Mouse (Mus musculus): ENCODE results near the gene Chd2. TPM values are rescaled to one million over a fixed set of nuclear protein-coding genes. Genes with fewer than 3 reads are reported as not detected.

Chd2 gene
- total RNA-seq, 2 experiments from 2014 or later: 57.4 to 60.3 TPM

DNA sequence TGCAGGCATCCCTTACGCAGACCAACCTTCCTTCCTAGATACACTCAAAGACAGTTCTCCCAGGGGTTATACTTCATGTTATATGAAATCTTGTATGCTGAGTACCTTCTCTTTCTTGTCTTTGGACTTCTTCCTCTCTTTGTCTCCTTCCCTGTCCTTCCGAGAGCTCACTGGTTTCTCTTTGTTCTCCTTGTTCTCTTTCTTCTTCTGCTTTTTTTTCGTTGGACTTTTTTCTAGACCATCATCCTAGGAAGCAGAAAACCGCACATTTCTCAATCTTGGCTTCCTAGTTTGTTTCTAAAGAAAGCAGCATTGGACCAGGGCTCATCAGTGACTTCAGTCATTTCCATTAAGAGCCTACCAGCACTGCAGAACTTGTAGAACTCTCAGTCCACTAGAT lies 90.0 kb downstream of the Chd2 start:
- no peak for TF ChIP-seq CTCF (IDR thresholded peaks at IDR 0.05)
- intact Hi-C loops (cut with DNase I): no loop called here
- H3K4me3 ChIP-seq: no peak overlapping the region
- DNase-seq (ENCODE audit: extremely low spot score in 1 of 2, low spot score in 2 of 2): no peak
- H3K27ac ChIP-seq: no peak overlapping the region

DNA sequence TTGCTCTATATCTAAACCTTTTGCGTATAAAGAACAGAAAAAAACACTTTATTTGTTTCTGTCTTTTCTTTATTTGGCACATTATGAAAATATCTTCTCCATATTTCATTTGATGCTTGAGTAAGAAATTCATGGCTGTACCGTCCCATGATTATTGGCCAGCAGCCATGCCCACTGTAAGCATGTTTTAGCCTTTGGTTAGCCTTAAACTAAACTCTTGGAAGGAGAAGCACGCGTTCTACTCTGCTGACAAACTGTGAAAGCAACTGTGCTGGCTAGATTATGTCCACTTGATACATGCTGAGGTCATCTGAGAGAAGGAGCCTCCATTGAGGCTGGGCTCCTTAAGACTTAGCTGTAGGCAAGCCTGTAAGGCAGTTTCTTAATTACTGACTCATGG lies 99.4 kb downstream of the Chd2 start:
- intact Hi-C loops (cut with DNase I): loop anchor here (5.0 kb wide), 1 partner anchor 185 kb away; no protein-coding TSS in a partner anchor
- no peak for DNase-seq (ENCODE audit: extremely low spot score in 1 of 2, low spot score in 2 of 2)
- H3K4me3 ChIP-seq: no peak overlapping the region
- H3K27ac ChIP-seq: no peak overlapping the region
- TF ChIP-seq CTCF (IDR thresholded peaks at IDR 0.05): no peak

DNA sequence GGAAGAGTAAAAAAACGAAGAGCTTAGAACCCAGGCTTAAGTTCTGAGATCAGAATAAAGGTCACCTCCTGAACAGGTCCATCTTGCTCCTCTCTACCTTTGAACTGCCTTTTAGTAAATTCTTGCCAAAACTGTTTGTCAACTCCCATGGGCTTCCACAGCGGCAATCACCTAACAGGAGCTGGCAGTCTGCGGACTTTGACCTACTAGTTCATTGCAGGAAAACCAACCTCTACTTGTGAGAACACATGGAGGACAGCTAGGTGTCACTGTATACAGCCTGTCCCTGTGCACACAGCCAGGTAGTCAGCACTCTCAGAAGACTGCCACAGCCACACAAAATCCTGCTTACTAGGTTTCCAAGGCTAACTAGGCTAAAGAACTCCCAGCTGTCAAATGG lies 99.8 kb downstream of the Chd2 start:
- intact Hi-C loops (cut with DNase I): loop anchor here (5.0 kb wide), 1 partner anchor 185 kb away; no protein-coding TSS in a partner anchor
- H3K4me3 ChIP-seq: no peak overlapping the region
- DNase-seq (ENCODE audit: extremely low spot score in 1 of 2, low spot score in 2 of 2): no peak
- H3K27ac ChIP-seq: no peak overlapping the region
- TF ChIP-seq CTCF (IDR thresholded peaks at IDR 0.05): no peak

DNA sequence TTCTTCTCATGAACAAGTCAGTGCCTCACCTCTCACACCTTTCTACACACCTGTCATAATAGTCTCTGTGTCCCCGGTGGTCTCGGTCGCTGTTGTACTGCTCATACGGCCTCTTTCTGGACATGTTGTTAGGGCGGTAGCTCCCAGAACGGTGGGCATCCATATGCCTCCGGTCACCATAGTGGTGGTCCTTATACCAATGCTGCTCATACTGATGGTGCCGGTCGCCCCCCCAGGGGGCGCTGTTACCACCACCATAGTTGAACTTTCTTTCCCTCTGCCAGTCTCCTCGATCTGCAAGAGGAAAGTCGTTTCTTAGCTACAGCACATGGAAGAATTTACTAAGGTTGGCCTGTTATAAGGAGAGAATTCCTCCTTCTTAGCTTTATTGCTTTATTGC lies 105.9 kb downstream of the Chd2 start:
- H3K27ac ChIP-seq: no peak overlapping the region
- intact Hi-C loops (cut with DNase I): no loop called here
- H3K4me3 ChIP-seq: no peak overlapping the region
- TF ChIP-seq CTCF (IDR thresholded peaks at IDR 0.05): peak; percentile 54
- no peak for DNase-seq (ENCODE audit: extremely low spot score in 1 of 2, low spot score in 2 of 2)

DNA sequence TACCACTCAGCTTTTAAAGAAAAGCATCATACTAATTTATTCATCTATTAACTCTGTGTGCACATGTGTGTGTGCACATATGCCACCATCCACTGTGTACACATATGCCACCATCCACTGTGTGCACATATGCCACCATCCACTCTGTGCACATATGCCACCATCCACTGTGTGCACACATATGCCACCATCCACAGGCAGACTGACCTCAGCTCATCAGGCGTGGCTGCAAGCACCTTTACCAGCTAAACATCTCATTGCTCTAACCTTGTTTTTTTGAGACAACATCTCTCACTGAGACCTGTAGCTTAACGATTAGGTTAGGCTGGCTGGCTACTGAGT lies 107.3 kb downstream of the Chd2 start:
- TF ChIP-seq CTCF (IDR thresholded peaks at IDR 0.05): no peak
- intact Hi-C loops (cut with DNase I): no loop called here
- Histone ChIP-seq H3K27ac (no peak overlapping the region), H3K4me3 (no peak overlapping the region)
- no peak for DNase-seq (ENCODE audit: extremely low spot score in 1 of 2, low spot score in 2 of 2)

DNA sequence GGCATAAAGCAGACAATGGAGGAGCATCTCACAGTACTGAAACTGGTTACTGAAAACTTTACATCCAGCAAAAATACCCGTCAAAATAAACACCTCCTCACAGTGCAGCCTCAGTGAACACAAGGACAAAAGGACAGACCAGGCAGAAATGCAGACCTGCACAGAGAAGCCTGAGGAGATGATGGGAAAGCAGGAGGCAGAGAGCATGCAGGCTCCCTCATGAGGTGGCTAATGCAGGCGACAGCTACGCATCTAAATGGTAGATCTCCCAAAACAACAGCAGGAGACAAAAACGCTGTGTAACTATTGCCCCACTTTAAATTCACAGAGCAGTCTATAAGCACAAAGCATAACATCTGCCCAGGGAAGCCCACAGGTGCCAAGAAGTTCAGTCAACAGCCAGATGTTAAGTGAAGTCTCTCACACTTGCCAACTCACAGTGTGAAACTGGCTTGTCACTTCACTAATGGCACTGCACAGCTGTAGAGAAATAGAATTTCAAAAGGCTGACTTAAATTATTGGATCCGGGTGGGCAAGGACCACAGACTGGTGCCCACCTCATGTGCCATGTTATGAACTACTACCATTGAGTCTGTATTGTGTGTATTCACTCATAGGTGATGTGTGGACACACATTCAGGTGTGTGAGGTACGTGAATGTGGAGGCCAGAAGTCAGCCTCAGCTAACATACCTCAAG lies 107.8 kb downstream of the Chd2 start:
- DNase-seq (ENCODE audit: extremely low spot score in 1 of 2, low spot score in 2 of 2): no peak
- no peak overlapping the region for H3K4me3 ChIP-seq
- intact Hi-C loops (cut with DNase I): no loop called here
- H3K27ac ChIP-seq: peak overlapping the region; percentile 33; the same call in 1 of the 2 replicates
- TF ChIP-seq CTCF (IDR thresholded peaks at IDR 0.05): no peak; the same call in 1 of the 2 replicates

DNA sequence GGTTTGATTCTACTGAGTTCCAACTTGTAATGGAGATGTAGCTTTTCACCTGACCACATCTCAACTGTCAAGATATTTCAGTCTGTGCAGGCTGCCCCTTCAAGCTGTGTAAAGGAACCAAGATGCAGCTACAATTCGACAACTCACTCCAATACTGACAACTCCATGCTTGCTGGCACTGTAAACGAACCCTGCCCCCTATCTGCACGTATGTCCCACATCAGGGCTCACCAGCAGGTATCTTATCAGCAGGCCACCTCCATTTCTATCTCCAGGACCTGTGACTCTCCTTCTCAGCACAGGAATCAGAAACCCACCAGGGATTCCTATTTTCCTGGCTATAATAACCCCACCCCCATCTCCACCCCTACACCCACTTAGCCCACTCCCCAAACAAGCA lies 113.1 kb downstream of the Chd2 start:
- Histone ChIP-seq H3K4me3 (no peak overlapping the region), H3K27ac (no peak overlapping the region)
- no peak for TF ChIP-seq CTCF (IDR thresholded peaks at IDR 0.05)
- intact Hi-C loops (cut with DNase I): no loop called here
- DNase-seq (ENCODE audit: extremely low spot score in 1 of 2, low spot score in 2 of 2): no peak

DNA sequence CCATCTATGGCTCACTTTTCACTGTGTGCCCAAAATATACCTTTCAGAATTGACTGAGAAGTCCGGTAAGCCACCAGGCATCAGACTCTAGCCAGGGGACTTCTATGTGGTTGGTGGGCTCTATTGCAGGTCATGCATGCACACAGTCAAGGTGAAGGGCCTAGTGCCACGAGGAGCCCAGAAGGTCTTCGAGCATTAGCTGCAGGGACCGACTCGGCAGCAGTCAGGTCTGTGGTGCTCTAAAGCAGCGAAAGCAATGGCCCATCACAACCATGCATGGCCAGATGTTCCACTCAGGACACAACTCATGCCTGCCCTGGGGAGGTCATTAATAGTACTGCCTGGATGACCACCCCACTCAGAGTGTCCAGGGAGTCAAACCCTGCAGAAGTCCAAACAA lies 113.8 kb downstream of the Chd2 start:
- intact Hi-C loops (cut with DNase I): no loop called here
- TF ChIP-seq CTCF (IDR thresholded peaks at IDR 0.05): no peak
- no peak for DNase-seq (ENCODE audit: extremely low spot score in 1 of 2, low spot score in 2 of 2)
- no peak overlapping the region; the same call in 1 of the 2 replicates for H3K27ac ChIP-seq
- no peak overlapping the region for H3K4me3 ChIP-seq

DNA sequence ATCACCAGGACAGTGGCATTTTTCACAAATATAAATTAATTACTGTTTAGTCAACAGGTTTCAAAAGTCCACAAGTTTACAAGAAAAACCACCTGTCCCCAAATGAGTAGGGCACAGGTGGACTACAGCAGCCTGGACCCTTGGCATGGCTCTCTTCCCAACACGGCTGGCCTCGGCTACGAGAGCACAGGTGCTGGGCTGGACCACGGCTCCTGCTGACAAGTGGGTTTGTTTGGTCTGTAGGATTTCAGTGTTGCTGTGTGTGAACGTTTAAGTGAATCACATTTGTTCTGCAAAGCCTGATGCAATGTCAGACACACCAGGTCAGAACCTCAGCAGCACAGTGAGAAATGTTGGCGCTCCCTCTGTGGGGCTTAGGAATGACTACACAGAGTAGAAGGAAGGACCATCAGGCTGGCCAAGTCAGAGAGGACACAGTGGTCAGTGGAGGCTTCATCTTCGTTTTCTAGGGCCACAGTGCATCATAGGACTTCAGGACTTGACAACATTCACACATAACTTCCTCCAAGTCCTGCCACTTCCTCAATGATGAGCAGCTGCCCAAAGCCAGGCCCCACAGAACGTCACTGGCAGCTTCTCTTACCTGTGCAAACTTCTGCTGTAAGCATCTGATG lies 114.8 kb downstream of the Chd2 start:
- intact Hi-C loops (cut with DNase I): no loop called here
- Histone ChIP-seq H3K27ac (no peak overlapping the region; the same call in 1 of the 2 replicates), H3K4me3 (no peak overlapping the region)
- TF ChIP-seq CTCF (IDR thresholded peaks at IDR 0.05): no peak
- no peak for DNase-seq (ENCODE audit: extremely low spot score in 1 of 2, low spot score in 2 of 2)

DNA sequence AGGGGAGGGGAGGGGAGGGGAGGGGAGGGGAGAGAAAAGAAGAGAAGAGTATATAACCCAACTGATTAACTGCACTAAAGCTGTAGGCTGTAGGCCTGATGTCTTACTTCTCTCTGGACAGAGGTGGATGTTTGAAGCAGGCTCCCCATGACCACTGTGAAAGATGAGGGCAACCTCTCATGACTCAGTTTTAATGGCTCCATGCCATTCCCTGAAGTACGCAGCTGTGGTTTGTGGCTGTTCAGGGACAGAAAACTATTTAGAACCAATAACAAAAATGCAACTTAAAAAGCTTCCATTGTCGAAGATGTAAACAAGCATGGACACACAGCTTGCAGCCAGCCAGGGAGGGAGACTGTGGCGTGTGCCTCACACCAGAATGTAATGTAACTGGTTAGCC lies 115.4 kb downstream of the Chd2 start:
- H3K4me3 ChIP-seq: no peak overlapping the region

DNA sequence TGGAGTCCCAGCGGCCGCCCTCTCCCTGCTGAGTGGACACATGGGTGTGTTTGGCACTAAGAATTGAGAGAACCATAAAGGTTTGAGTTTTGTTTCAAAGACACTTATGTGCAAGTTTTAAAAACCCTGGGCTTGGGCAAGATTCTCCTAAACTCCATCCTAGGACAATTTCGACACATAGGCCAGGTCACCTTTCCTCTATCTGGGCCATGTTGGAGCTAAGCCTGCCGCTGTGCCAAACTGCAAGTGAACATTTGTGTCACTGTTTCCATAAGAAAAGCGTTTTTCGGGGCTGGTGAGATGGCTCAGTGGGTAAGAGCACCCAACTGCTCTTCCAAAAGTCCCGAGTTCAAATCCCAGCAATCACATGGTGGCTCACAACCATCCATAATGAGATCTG lies 116.2 kb downstream of the Chd2 start:
- no peak for TF ChIP-seq CTCF (IDR thresholded peaks at IDR 0.05)
- DNase-seq (ENCODE audit: extremely low spot score in 1 of 2, low spot score in 2 of 2): no peak
- H3K27ac ChIP-seq: peak overlapping the region; percentile 55; the same call in 1 of the 2 replicates
- intact Hi-C loops (cut with DNase I): no loop called here
- no peak overlapping the region for H3K4me3 ChIP-seq

More for the DNA sequence above, 115.4 kb downstream of the Chd2 start:
- H3K27ac ChIP-seq: no peak overlapping the region
- intact Hi-C loops (cut with DNase I): no loop called here
- no peak for DNase-seq (ENCODE audit: extremely low spot score in 1 of 2, low spot score in 2 of 2)
- TF ChIP-seq CTCF (IDR thresholded peaks at IDR 0.05): no peak

DNA sequence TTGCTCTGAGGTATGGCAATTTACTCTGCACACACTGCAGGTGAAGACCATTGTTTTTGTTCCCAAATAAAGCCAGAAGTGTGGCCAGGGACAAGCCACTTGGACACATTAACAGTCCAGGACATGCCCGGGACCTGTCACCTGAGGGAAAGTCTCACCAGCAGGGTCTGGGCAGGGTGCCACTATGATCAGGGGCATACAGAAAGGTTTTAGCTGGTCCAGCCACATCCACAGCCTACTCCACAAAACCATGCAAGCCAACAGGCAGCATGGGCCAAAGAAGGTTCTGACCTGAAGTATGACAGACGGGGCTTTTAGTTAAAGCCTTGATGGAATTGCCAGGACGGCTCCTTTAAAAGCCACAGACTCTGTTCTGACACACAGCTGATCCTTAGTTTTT lies 116.9 kb downstream of the Chd2 start:
- TF ChIP-seq CTCF (IDR thresholded peaks at IDR 0.05): no peak
- intact Hi-C loops (cut with DNase I): loop anchor here (5.0 kb wide), 1 partner anchor 397 kb away; no protein-coding TSS in a partner anchor
- H3K27ac ChIP-seq: peak overlapping the region; percentile 55; the same call in 1 of the 2 replicates
- H3K4me3 ChIP-seq: no peak overlapping the region
- no peak for DNase-seq (ENCODE audit: extremely low spot score in 1 of 2, low spot score in 2 of 2)

Measured in left cerebral cortex, adult 2 months (tissue).